Mouse (Mus musculus): ENCODE measurements around the gene Kctd14.

DNA sequence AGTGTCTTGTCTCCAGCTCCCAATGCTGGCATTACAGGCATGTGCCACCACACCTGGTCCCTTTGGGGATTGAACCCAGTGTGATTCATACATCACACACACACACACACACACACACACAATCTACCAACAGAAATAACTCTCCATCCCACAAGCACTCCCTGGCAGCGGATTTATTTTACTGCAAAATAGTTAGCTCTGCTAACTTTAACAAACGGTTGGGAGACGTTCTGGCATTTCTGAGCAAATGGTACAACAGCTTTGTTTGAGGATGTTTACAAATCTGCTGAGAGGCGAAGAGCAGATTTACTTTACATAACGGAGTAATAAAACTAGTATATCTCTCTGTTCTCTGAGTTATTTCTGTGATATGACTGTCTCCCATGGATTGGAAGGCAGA lies 21.9 kb downstream of the Kctd14 start:
- no peak for TF ChIP-seq USF1 (IDR thresholded peaks at IDR 0.05; ENCODE audit: low read depth)
- no peak for TF ChIP-seq E2F4 (IDR thresholded peaks at IDR 0.05; ENCODE audit: insufficient read depth)
- no peak for TF ChIP-seq MYOG (IDR thresholded peaks at IDR 0.05; ENCODE audit: control insufficient read depth in 1 of 3, insufficient read depth in 1 of 3, insufficient read length in 2 of 3, low read depth in 2 of 3)
- TF ChIP-seq POLR2A (IDR thresholded peaks at IDR 0.05; ENCODE audit: insufficient read length, low read depth) = no peak
- TF ChIP-seq CEBPB (IDR thresholded peaks at IDR 0.05; ENCODE audit: insufficient read depth, poor library complexity, severe bottlenecking) = no peak
- TF ChIP-seq MAX (IDR thresholded peaks at IDR 0.05; ENCODE audit: low read depth) = no peak
- TF ChIP-seq TCF12 (IDR thresholded peaks at IDR 0.05; ENCODE audit: insufficient read depth, poor library complexity, severe bottlenecking) = no peak
- TF ChIP-seq SRF (IDR thresholded peaks at IDR 0.05; ENCODE audit: control insufficient read depth, insufficient read length, low read depth) = no peak
- TF ChIP-seq MYOD1 (IDR thresholded peaks at IDR 0.05; ENCODE audit: control insufficient read depth in 1 of 3, insufficient read length in 2 of 3, low read depth in 2 of 3) = no peak
- no peak for TF ChIP-seq POLR2AphosphoS2 (IDR thresholded peaks at IDR 0.05; ENCODE audit: insufficient read length, low read depth)
- TF ChIP-seq TCF3 (IDR thresholded peaks at IDR 0.05; ENCODE audit: insufficient read length, low read depth) = no peak
- no peak for TF ChIP-seq REST (IDR thresholded peaks at IDR 0.05; ENCODE audit: insufficient read depth, insufficient read length)

Data from myocyte (in vitro differentiated cells).